Mouse (Mus musculus): ENCODE measurements at regions not wholly inside any gene's neighbourhood (a gene's known extent, or its start where the extent isn't known, plus 50 kb on each side); places are given as distances from the start of the nearest gene placed in this dataset.

DNA sequence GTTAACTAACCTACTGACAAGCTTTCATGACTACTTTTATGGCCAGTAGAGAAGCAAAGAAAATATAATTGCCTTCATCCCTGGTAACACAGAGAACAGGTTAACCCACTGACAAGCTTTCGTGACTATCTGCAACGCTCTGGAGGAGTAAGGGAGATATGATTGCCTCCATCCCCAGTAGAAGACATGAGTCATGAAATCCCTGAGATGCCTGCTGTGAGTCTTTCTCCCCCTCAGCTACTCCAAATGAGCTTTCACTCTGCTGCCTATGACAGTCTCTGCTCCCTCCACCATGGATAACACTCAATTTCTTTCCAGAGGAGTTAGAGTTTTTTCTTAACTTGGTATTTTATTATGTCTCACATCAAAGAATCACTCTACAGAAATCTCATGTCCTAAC is 2493.4 kb upstream of the Gm7489 start:
- DNase-seq (ENCODE audit: low read depth in 2 of 2, low spot score in 2 of 2) = no peak

DNA sequence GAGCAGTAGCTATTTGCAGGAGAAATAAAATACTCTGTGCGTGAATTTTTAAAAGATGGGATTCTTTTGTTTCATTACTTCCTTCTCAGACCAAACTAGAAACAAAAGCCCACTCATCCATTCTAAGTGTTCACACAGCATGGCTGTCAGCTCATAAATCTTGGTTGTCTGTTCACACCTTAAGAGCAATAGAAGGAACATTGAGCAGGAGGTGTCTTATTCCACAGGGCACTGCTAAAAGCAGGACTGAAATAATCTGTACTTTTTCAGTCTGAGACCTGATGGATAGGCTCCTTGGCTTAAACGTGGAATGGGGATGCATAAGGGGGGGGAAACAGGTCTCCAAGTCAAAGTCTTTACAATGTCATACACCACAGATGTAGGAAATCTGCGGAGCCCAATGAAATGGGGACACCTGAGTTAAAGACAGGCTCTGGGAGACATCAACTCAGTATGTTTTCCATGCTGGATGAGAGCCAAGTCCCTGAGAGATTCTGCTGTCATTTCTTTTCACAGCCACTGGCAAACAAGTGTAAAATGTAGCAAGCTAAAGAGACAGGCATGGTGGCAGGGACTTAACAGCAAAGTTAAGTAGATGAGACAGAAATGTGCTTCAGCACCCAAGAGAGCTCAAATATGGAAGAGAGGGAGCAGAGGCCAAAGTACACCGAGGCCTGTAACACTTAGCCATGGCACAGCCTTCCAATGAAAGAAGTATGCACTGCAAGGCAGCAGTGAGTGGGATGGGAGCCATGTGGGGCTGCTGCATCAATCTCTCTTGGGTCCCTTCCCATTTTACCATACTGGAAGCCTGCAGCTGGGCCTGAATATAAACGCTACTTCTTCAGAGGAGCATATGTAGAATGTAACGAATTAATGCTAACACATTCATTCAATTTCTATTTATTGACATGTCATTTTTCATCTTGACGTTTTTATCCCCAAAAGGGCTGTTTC is 2492.0 kb upstream of the Gm7489 start:
- no peak for DNase-seq (ENCODE audit: low read depth in 2 of 2, low spot score in 2 of 2)

- no peak for DNase-seq (ENCODE audit: low read depth in 2 of 2, low spot score in 2 of 2)
Observed at GRCm38 (mm10) chr15:51395961-51396360, 2488.7 kb upstream of the Gm7489 start.

GRCm38 (mm10) chr15:51403581-51403980 is 2481.1 kb upstream of the Gm7489 start:
- DNase-seq (ENCODE audit: low read depth in 2 of 2, low spot score in 2 of 2) = no peak

GRCm38 (mm10) chr15:51409791-51410308 is 2474.9 kb upstream of the Gm7489 start:
- no peak for DNase-seq (ENCODE audit: low read depth in 2 of 2, low spot score in 2 of 2)

DNA sequence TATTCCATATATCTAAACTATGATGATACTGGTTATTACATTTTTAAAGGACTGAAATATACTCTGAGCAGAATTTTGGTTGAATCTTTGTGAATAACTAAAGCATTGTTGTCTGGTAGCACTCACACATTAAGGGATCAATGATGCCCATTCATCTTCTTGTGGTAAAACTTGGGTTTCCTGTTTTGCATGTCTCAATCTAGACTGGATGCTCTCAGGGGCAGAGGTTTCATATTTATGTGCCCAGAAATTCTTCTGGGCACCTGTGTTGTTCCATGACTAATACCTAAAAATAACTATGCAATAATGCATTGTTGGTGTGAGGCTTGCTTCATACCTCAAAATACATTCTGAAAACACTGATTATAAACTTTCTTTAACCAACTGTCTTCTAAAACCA is 2472.7 kb upstream of the Gm7489 start:
- no peak for DNase-seq (ENCODE audit: low read depth in 2 of 2, low spot score in 2 of 2)

- no peak for DNase-seq (ENCODE audit: low read depth in 2 of 2, low spot score in 2 of 2)
Observed at GRCm38 (mm10) chr15:51442606-51443005, 2442.1 kb upstream of the Gm7489 start.

- DNase-seq (ENCODE audit: low read depth in 2 of 2, low spot score in 2 of 2) = no peak
Observed at GRCm38 (mm10) chr15:51469895-51470294, 2414.8 kb upstream of the Gm7489 start.

GRCm38 (mm10) chr15:51471143-51471542 is 2413.6 kb upstream of the Gm7489 start:
- DNase-seq (ENCODE audit: low read depth in 2 of 2, low spot score in 2 of 2) = no peak

GRCm38 (mm10) chr15:51472049-51472448 is 2412.7 kb upstream of the Gm7489 start:
- no peak for DNase-seq (ENCODE audit: low read depth in 2 of 2, low spot score in 2 of 2)

- no peak for DNase-seq (ENCODE audit: low read depth in 2 of 2, low spot score in 2 of 2)
Observed at GRCm38 (mm10) chr15:51481856-51482255, 2402.8 kb upstream of the Gm7489 start.

GRCm38 (mm10) chr15:51484207-51484606 is 2400.5 kb upstream of the Gm7489 start:
- no peak for DNase-seq (ENCODE audit: low read depth in 2 of 2, low spot score in 2 of 2)

GRCm38 (mm10) chr15:51485554-51485953 is 2399.2 kb upstream of the Gm7489 start:
- no peak for DNase-seq (ENCODE audit: low read depth in 2 of 2, low spot score in 2 of 2)

DNA sequence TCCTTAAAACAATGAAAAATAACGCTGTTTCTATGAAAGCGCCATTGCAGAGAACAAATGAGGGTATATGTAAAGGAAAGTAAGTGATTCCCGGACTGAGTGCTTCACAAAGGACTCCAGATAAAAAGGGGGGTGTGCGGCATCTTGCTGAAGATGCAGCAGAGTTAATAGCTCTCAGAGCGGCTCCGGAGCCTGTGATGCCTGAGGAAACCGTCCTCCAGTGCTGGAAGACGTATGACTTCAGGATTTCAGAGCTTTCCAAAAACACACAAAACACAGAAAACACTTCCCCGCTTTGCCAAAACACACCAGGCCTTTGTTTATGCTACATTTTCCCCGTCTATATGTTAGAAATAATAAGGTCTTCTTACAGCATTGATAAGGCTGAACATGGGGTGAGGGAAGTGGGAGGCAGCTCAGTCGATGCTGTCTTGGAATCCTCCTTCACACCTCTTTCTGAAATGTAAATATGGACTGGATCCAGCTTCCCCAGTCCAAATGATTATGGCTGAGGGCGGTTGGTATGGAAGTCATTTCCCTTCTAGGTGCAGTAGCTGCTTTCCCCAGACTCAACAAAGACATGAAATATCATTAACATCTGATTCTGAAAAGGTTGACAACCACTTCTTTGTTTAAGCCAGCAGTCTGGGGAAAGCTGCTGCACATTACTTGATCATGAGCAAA is 2382.5 kb upstream of the Gm7489 start:
- DNase-seq (ENCODE audit: low read depth in 2 of 2, low spot score in 2 of 2) = no peak

DNA sequence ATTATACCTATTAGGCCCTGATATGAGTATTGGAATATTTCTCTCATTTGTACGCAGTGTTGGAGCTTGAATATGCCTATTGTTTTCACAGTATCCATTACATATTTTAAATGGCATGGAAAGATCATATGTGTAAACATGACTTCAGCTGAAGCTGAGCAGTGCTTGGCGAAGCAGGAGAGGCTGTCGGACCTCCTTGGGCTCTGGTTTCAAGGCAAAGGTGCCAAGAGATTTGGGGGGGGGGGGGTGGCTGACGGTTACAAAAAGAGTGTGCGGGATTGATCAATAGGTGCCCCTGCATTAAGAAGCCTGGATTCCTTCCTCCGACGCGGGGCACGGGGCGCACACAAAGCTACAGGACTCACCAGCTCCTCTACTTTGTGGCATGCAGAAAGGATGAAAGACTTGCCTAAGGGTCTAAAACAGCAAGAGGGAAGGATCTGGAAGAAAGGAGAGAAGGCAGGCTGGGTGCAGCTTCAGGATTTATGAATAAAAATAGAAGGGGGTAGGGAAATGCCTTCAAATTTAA is 2381.9 kb upstream of the Gm7489 start:
- no peak for DNase-seq (ENCODE audit: low read depth in 2 of 2, low spot score in 2 of 2)

DNA sequence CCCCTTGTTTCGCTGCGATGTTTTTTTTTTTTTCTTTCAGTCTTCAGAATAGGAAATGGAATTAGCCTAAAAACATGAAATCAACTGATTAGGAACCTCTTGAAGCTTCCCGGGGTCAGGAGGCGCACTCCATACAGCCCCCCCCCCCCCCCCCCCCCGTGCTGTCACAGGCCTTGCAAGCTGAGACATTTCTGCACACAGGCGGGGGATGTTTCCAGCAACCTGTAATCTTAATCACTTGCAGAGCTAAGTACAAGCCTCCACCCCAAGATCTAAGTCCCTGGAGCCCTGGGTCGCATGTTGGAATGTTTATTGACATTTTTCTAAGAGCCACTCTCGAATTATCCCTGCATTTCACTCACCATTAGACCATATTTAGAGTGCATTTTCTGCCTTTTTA is 2381.4 kb upstream of the Gm7489 start:
- DNase-seq (ENCODE audit: low read depth in 2 of 2, low spot score in 2 of 2) = no peak

DNA sequence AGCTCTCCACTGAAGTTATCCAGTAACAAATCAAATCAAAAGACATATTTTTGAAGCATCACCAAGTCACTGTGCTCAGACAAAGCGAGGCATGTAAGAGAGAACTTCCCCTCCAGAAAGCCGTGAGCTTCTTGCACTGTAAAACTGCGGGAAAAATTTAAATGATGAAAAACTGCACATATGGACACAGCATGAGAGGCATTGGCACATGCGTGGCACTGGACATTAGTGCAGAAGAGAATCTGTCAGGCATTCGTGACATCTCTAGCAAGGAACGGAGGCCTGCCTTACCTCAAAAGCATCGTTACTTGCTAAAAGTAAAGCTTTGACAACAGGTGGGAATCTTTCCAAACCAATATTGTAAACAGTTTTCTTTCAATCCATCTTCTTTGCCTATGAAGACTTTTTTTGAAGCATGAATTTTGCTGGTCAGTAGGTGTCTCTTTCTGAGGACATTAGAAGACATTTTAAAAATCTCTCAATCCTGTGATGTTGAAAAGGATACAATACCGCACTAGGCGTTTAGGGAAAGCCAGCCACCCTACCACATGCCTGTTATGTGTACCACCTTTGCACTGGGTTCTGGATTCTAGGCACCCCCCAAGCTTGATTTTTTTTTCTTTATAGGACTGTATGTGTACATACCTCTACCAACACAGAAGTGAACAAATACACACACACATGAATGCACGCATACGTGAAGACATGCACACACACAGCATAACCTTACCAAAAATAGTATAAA is 2380.5 kb upstream of the Gm7489 start:
- DNase-seq (ENCODE audit: low read depth in 2 of 2, low spot score in 2 of 2) = no peak

- no peak for DNase-seq (ENCODE audit: low read depth in 2 of 2, low spot score in 2 of 2)
Observed at GRCm38 (mm10) chr15:51504789-51505188, 2379.9 kb upstream of the Gm7489 start.

GRCm38 (mm10) chr15:51507126-51507525 is 2377.6 kb upstream of the Gm7489 start:
- no peak for DNase-seq (ENCODE audit: low read depth in 2 of 2, low spot score in 2 of 2)

DNA sequence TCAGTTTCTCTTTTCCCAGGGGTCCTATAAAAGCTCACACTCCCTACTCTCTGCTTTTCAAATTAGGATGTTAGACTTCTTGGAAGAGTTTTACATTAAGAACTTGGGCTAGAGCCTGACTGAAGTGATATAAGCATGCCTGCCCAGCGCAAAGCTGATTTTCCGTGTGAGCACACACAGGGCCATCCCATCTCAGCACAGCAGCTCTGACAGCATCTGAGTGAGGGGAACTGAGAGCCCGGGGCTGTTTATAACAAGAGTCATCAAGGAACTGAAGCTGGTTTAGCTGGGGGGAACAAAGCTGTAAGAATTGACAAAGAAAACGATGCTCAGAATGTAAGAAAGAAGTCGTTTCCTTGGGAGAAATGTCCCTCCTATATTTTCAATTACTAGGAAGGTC is 2373.4 kb upstream of the Gm7489 start:
- no peak for DNase-seq (ENCODE audit: low read depth in 2 of 2, low spot score in 2 of 2)

DNA sequence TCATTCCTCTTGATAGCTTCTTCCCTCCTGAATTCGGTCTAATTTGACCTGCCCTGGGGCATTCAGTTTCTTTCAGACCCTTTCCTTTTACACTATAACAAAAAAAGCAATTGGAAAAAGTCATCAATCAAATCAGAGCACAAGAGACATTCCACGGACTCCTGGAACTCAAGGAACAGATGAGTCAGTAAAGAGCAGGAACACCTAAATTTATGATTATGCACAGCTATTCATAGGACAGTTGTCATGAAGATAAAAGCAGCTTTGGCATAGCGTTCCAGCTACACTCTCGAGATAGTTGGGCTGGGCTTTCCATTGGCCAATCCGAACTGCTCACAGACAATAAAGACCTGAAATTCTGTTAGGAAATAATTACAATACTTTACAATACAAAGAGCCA is 2348.4 kb upstream of the Gm7489 start:
- no peak for DNase-seq (ENCODE audit: low read depth in 2 of 2, low spot score in 2 of 2)

Measured in CD8-positive naive resting alpha-beta T cell, adult 2 months (primary cell).